Mouse (Mus musculus) heart, embryonic 10.5 days (tissue): ENCODE data around the gene Rhbdd3. TPM values are rescaled to one million over a fixed set of nuclear protein-coding genes. Genes with fewer than 3 reads are reported as not detected.

Source experiments
- DNase-seq: peaks from one replicate; pipeline ENCODE4 v3.0.0-alpha.2; 2017; ENCODE audit warnings: low spot score
- H3K27ac ChIP-seq: fragments of 300-500 bp; sonication (generic); 2 replicates; pipeline ENCODE4 v1.5.1; 2016; ENCODE audit warnings: mild to moderate bottlenecking
- H3K27me3 ChIP-seq: fragments of 300-500 bp; sonication (generic); 2 replicates; pipeline ENCODE4 v1.6.1; 2016; ENCODE audit warnings: mild to moderate bottlenecking; ENCODE audit not compliant: poor library complexity, insufficient read depth, severe bottlenecking
- H3K36me3 ChIP-seq: fragments of 300-500 bp; sonication (generic); 2 replicates; pipeline ENCODE4 v1.6.1; 2016; ENCODE audit warnings: mild to moderate bottlenecking, moderate library complexity
- H3K4me1 ChIP-seq: fragments of 300-500 bp; sonication (generic); 2 replicates; pipeline ENCODE4 v1.6.1; 2016; ENCODE audit warnings: mild to moderate bottlenecking
- H3K4me3 ChIP-seq: fragments of 300-500 bp; sonication (generic); 2 replicates; pipeline ENCODE4 v1.5.1; 2016; ENCODE audit warnings: mild to moderate bottlenecking, moderate library complexity
- H3K9me3 ChIP-seq: fragments of 300-500 bp; sonication (generic); 2 replicates; pipeline ENCODE4 v1.6.1; 2016; ENCODE audit warnings: mild to moderate bottlenecking, moderate library complexity
- WGBS: fragments of 180-500 bp; shearing (Covaris S2); methylation state at CpG from one replicate; pipeline ENCODE4 v1.1.7; 2016; 5-methylcytosine and 5-hydroxymethylcytosine counted together
- polyA plus RNA-seq: library from polyadenylated mRNA; unstranded; fragments of >200 nt; fragmentation: Nextera tagmentation; extraction: Ambion mirVana; gene quantifications from 2 replicates; pipeline ENCODE4 v1.2.1, GENCODE M21; 2016

Rhbdd3 gene
- polyA plus RNA-seq, 1 experiment from 2014 or later = 34.2 TPM

DNA sequence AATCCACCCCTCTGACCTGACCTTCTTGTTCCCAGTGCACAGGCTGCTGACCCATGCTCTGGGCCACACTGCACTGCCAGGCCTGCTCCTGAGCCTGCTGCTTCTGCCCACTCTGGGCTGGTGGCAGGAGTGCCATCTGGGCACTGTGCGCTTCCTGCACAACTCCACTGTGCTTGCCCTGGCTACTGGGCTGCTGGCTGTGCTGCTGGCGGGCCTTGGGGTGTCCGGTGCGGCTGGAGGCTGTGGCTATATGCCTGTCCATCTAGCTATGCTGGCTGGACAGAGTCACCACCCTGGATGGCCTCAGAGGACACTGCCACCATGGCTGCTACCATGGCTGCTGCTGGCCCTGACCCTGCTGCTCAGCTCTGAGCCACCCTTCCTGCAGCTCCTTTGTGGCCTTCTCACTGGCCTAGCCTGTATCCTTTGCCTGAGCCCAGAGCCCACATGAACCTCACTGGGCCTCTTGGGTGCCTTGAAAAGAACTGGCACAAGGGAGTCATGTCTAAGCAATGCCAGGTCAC, 5.3 kb downstream of the Rhbdd3 start:
- peaks cover 31% of the 10 kb centered on the region for H3K36me3 ChIP-seq
- H3K9me3 ChIP-seq = no peaks in the 10 kb centered on the region
- 95% methylated on average over 4 of the region's 4 CpGs for WGBS
- no peaks in the 10 kb centered on the region for H3K27me3 ChIP-seq
- DNase-seq = no peak
- no peak overlapping the region for H3K4me3 ChIP-seq
- H3K4me1 ChIP-seq = peaks cover 16% of the 10 kb centered on the region
- 0 out of 2 replicates have a peak overlapping the region, but pooled peaks have one; percentile 49 for H3K27ac ChIP-seq

DNA sequence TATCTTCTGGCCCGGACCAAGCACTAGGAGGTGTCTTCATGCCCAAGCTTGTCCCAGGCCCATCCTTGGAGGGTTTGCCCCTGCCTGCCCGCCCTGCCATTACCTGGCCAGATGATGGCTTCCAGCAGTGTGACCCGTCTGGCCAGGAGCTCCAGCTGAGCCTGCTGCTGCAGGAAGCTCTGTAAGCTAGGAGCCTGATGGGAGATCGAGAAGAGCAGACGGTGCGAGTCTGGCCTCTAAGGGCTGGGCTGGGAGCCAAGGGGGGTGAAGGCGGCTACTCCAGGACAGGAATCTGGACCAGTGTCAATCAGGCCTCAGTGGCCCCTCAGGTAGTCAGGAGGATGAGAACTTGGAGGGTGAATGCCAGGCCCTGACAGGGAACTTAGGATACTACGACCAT, 10.7 kb downstream of the Rhbdd3 start:
- Histone ChIP-seq H3K27ac (no peak overlapping the region), H3K4me1 (peaks cover 9% of the 10 kb centered on the region), H3K27me3 (no peaks in the 10 kb centered on the region), H3K36me3 (peaks cover 10% of the 10 kb centered on the region; the same call in 1 of the 2 replicates), H3K4me3 (no peak overlapping the region), H3K9me3 (no peaks in the 10 kb centered on the region)
- no peak for DNase-seq
- 56% methylated on average over 8 of the region's 8 CpGs for WGBS

DNA sequence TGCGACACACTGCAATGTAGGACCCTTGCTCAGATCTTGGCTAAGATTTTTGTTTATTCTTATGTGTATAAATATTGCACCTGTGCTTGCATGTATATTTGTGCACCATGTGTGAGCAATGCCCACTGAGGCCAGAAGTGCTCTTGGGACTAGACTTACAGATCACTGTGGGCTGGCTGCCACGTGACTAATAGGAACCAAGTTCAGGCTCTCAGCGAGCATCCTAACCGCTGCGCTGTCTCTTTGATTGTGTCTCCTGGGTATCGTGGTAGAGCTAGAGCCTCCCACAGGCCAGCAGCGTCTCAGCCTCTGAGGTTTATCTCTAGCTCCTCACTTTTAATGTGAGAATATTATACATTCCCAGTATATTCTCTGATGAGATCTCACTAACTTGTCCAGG, 14.9 kb downstream of the Rhbdd3 start:
- 75% methylated on average over 7 of the region's 7 CpGs for WGBS

DNA sequence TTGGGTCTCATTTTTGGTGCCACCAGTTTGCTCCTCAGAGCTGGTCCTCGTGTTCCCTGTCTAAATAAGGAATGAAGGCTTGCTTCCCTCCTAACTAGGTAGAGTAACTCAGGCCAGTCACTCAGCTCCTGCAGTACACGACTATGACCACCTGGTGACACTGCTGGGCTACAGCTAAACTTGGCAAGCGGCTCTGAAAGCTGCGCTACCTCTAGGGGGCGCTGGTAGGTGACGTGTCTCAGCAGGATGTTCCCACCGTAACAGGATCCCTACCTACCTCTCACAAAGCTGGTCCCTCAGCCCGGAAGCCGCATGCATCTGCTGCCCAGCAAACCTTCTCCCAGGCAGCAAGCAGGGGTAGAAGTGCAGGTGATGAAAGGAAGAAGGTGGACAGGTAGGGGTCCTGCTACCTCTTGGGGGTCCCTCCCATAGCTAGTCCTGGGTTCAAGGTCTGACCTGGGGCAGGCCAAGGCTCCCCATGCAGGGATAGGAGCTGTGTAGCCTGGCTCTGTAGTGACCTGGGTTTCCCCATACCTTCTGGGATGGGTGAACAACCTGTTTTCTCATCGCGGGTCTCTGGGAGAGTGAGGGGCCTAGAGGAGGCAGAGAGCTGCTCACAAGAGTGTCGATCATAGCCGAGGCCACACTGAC, 16.3 kb downstream of the Rhbdd3 start:
- Histone ChIP-seq H3K36me3 (no peaks in the 10 kb centered on the region), H3K9me3 (no peaks in the 10 kb centered on the region), H3K27me3 (no peaks in the 10 kb centered on the region), H3K27ac (peak overlapping the region; percentile 30; the same call in 1 of the 2 replicates), H3K4me1 (peaks cover 12% of the 10 kb centered on the region), H3K4me3 (no peak overlapping the region)
- DNase-seq = peak; percentile 92
- WGBS = 27% methylated on average over 13 of the region's 13 CpGs

More for the DNA sequence above, 14.9 kb downstream of the Rhbdd3 start:
- Histone ChIP-seq H3K4me1 (peaks cover 12% of the 10 kb centered on the region), H3K27me3 (no peaks in the 10 kb centered on the region), H3K36me3 (no peaks in the 10 kb centered on the region), H3K4me3 (no peak overlapping the region), H3K9me3 (no peaks in the 10 kb centered on the region), H3K27ac (no peak overlapping the region)
- no peak for DNase-seq

DNA sequence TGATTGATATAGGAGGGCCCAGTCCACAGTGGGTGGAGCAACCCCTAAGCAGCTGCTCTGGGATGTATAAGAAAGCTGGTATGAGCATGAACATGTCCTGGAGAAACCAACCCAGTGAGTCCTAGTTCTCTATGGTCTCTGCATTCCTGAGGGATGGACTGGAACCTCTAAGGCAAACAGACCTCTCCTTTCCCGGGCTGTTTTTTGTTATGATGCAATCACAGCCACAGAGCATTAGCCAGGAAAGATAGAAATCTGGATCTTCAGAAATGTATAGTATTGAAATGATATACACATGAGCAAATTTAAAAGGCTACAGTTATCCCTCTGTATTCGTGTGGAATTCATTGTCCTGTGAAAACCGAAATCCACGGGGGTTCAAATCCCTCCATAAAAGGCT, 27.0 kb downstream of the Rhbdd3 start:
- H3K36me3 ChIP-seq = no peaks in the 10 kb centered on the region
- peaks cover 5% of the 10 kb centered on the region; the same call in 1 of the 2 replicates for H3K27me3 ChIP-seq
- peaks cover 16% of the 10 kb centered on the region for H3K4me1 ChIP-seq
- no peaks in the 10 kb centered on the region for H3K9me3 ChIP-seq
- WGBS = 77% methylated on average over 4 of the region's 4 CpGs
- H3K4me3 ChIP-seq = no peak overlapping the region
- DNase-seq = no peak
- no peak overlapping the region for H3K27ac ChIP-seq

DNA sequence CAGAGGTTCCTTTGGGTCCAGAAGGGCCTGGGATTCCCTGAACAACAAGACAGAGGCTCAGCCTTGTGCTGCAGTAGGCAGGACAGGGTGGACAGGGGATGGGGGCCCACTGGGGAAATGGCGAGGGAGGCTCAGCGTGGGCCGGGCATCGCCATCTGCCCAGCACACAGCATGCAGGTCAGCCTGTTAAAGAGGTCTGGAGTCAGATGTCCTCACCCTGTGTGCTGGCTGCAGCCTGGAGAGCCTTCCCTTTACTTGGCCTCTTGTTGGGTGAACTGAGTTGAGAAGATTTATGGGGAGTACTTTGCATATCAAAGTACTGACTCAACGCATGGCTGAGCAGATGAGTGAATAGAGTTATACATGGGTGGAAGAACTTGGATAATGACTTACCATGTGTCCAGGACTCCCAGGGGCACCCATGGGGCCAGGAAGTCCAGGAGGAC, 30.3 kb downstream of the Rhbdd3 start:
- peaks cover 8% of the 10 kb centered on the region; the same call in 1 of the 2 replicates for H3K27me3 ChIP-seq
- peaks cover 16% of the 10 kb centered on the region for H3K4me1 ChIP-seq
- H3K9me3 ChIP-seq = no peaks in the 10 kb centered on the region
- DNase-seq = no peak
- no peak overlapping the region; the same call in 1 of the 2 replicates for H3K27ac ChIP-seq
- no peaks in the 10 kb centered on the region for H3K36me3 ChIP-seq
- 67% methylated on average over 5 of the region's 5 CpGs for WGBS
- no peak overlapping the region for H3K4me3 ChIP-seq

DNA sequence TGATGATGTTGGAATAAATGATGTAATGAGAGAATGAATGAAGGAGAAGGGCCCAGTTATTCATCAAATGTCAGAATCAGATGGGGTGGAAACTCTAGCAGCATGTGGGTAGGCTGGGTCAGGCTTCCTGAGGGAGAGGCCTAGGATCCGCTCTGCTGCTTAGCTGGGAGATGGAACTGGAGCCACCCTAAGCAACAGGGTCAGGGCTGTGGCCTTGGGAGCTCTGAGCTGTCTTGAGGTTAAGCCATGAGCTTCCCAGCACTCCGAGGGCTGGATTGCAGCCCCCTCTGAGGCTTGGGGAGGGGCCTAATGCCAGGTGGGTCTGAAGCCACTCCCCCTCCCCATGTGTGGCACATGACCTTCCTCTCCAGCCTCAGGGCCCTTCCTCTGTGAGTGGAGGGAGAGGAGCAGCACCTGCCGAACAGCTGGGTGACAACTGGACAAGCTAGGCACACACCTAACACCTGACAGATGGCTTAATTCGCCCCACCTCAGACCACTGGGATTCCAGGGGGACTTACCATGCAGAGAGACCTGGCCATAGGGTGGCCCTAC, 31.5 kb downstream of the Rhbdd3 start:
- WGBS = 60% methylated on average over 4 of the region's 4 CpGs
- Histone ChIP-seq H3K27me3 (peaks cover 19% of the 10 kb centered on the region), H3K9me3 (no peaks in the 10 kb centered on the region), H3K36me3 (no peaks in the 10 kb centered on the region), H3K27ac (no peak overlapping the region), H3K4me1 (peaks cover 16% of the 10 kb centered on the region), H3K4me3 (no peak overlapping the region)
- DNase-seq = no peak

DNA sequence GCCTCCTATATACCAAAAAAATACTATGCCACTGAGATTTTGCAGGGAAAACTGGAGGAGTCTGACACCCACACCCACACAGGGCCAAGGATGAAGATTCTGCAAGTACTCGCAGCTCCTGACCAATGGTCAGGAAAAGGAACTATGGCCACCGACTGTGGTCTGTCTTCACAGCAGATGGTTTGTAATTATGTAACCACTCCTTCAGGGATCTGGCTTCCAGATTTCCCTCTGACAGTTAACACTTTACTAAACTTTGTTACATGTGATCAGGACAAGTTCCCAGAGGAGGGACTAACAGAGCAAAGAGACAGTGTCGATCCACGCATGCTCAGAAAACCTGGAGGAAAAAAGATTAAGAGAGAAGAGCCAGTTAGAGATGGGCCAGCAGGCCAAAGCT, 34.0 kb downstream of the Rhbdd3 start:
- Histone ChIP-seq H3K27me3 (peaks cover 19% of the 10 kb centered on the region), H3K9me3 (no peaks in the 10 kb centered on the region), H3K27ac (no peak overlapping the region), H3K4me1 (peaks cover 22% of the 10 kb centered on the region), H3K36me3 (no peaks in the 10 kb centered on the region), H3K4me3 (no peak overlapping the region)
- 78% methylated on average over 4 of the region's 4 CpGs for WGBS
- DNase-seq = no peak

DNA sequence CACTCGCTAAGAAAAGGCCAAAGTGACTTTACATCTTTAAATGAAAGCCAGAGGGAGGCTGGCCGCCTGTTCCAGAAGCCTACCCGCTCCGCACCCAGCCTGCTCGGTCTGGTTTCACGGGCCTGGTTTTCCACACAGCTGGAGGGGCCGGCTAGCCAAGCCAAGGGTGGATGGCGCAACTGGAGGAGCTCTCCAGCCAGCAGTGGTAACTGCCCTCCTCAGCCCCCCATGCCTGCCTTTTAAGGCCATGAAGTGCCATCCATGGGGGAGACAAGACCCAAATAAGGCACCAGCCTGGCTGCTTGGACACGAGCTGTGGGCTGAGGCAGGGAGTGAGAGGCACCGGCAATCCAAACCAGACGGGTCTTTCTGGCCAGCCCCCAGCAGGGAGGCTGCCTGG, 37.2 kb downstream of the Rhbdd3 start:
- Histone ChIP-seq H3K36me3 (no peaks in the 10 kb centered on the region), H3K27ac (0 out of 2 replicates have a peak overlapping the region, but pooled peaks have one; percentile 18), H3K27me3 (peaks cover 13% of the 10 kb centered on the region), H3K4me1 (peaks cover 18% of the 10 kb centered on the region), H3K4me3 (no peak overlapping the region), H3K9me3 (no peaks in the 10 kb centered on the region)
- no peak for DNase-seq
- 64% methylated on average over 11 of the region's 11 CpGs for WGBS

DNA sequence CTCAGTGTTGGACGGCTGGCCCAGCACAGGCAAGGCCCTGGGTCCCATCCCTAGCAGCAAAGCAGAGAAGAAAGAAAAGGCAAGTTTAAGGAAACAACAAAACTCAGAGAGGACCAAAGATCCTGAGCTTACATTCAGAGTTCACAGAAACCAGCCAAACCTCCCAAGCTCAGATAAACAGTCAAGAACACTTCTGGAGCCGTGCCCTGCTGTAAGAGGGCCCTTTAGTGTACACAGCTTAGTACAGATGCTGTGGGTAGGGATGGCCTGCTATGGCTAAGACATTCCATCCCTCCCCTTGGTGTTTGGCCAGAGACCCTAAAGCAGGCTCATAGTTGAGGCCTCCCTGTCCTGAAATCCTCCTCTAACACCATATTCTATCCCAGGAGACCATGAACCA, 39.9 kb downstream of the Rhbdd3 start:
- H3K4me1 ChIP-seq = peaks cover 33% of the 10 kb centered on the region
- no peak overlapping the region for H3K27ac ChIP-seq
- WGBS = 67% methylated on average over 2 of the region's 2 CpGs
- no peaks in the 10 kb centered on the region for H3K36me3 ChIP-seq
- no peak for DNase-seq
- peaks cover 19% of the 10 kb centered on the region for H3K27me3 ChIP-seq
- H3K9me3 ChIP-seq = no peaks in the 10 kb centered on the region
- H3K4me3 ChIP-seq = no peak overlapping the region

DNA sequence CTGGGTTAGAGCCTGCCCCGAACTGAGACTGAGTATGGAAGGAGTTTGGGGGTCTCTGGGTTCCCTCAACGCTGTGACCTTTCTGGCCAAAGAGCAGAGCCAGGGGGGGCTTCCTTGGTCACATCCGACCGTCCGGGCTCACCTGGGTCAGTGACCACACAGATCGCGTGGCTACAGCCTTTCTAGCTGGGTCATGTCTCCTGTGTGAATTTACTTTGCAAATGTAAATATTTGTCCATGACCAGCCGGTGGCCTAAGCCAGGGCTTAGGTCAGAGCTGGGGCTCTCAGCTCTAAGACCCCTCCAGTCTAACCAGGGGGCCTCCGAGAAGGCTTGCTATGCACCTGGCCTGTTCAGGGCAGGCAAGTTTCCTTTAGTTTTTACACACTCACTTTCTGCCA, 40.6 kb downstream of the Rhbdd3 start:
- H3K27me3 ChIP-seq = peaks cover 14% of the 10 kb centered on the region
- H3K27ac ChIP-seq = peak overlapping the region; percentile 19; the same call in 1 of the 2 replicates
- no peaks in the 10 kb centered on the region for H3K9me3 ChIP-seq
- H3K4me3 ChIP-seq = no peak overlapping the region
- H3K4me1 ChIP-seq = peaks cover 33% of the 10 kb centered on the region
- H3K36me3 ChIP-seq = no peaks in the 10 kb centered on the region
- 85% methylated on average over 9 of the region's 9 CpGs for WGBS
- no peak for DNase-seq

DNA sequence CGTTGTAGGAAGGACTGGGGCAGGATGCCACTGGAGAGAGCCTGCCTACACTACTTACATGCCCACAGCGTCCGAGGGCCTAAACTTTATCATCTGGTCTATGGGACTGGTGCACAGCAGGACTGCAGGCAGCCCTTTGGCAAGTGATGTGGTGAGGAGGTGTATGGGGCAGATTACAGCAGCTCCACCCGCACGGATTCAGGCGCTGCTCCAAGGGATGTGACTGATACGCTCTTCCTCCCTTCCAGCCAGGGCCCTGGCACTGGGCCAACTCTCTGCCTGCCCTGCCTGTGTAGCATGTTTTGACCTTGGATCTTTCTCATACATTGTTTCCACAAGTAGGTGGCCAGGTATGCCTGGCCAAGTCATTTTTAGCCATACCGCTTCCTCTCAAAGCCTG, 41.9 kb downstream of the Rhbdd3 start:
- peak overlapping the region; percentile 31; the same call in 1 of the 2 replicates for H3K27ac ChIP-seq
- WGBS = 35% methylated on average over 8 of the region's 8 CpGs
- DNase-seq = no peak
- H3K4me1 ChIP-seq = peaks cover 36% of the 10 kb centered on the region
- H3K36me3 ChIP-seq = no peaks in the 10 kb centered on the region
- 0 out of 2 replicates have a peak, but pooled peaks cover 7% of the 10 kb centered on the region for H3K27me3 ChIP-seq
- peak overlapping the region; percentile 2; the same call in 1 of the 2 replicates for H3K4me3 ChIP-seq
- H3K9me3 ChIP-seq = no peaks in the 10 kb centered on the region

DNA sequence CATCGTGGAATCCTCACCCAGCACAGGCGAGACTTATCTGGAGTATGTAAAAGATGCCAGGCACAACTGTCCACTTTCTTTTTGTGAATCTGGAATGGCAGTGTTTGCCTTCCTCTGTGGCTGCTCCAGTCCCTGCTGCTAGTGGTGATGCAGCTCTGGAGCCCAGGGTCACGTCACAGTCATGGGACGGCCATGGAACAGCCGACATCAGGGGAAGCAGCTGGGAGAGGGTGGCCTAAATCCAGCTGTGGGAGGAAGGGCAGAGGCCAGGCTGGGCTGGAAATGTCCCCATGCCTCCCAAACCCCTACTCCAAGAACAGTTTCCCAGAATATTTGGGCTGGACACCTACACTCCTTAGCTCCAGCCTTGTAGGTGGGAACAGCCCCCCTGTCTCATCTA, 42.5 kb downstream of the Rhbdd3 start:
- Histone ChIP-seq H3K27me3 (0 out of 2 replicates have a peak, but pooled peaks cover 7% of the 10 kb centered on the region), H3K9me3 (no peaks in the 10 kb centered on the region), H3K4me1 (peaks cover 35% of the 10 kb centered on the region), H3K4me3 (no peak overlapping the region), H3K27ac (peak overlapping the region; percentile 31; the same call in 1 of the 2 replicates), H3K36me3 (no peaks in the 10 kb centered on the region)
- 64% methylated on average over 5 of the region's 5 CpGs for WGBS
- no peak for DNase-seq
